Mouse (Mus musculus) cerebellum, adult 2 months (tissue): ENCODE results near the gene Sinhcaf. TPM values are rescaled to one million over a fixed set of nuclear protein-coding genes. Genes with fewer than 3 reads are reported as not detected.
"Not testable (repeated sequence)": the region's sequence is repeated elsewhere in the genome, so short reads cannot be mapped to it uniquely, and the experiment has no call there.

Source experiments
- DNase-seq, 2 experiments: peaks; one replicate each; pipeline ENCODE4 v3.0.0; 2021
- H3K27ac ChIP-seq: fragments of 200-500 bp; 2 replicates; pipeline ENCODE4 v1.5.1; 2012; ENCODE audit warnings: low read length, control low read depth, inconsistent platforms; ENCODE audit not compliant: insufficient read depth
- H3K27me3 ChIP-seq: fragments of 200-500 bp; 2 replicates; pipeline ENCODE4 v1.6.1; 2012; ENCODE audit warnings: inconsistent platforms, mild to moderate bottlenecking, low read length, moderate library complexity; ENCODE audit not compliant: control insufficient read depth, insufficient read depth
- H3K4me1 ChIP-seq: fragments of 200-500 bp; 2 replicates; pipeline ENCODE4 v1.6.1; 2011; ENCODE audit warnings: low read length; ENCODE audit not compliant: control insufficient read depth, insufficient read depth
- H3K4me3 ChIP-seq: fragments of 200-500 bp; replicated peaks from 2 replicates; pipeline ENCODE3; 2011; ENCODE audit warnings: mild to moderate bottlenecking, low read depth, low read length, control low read depth; ENCODE audit not compliant: insufficient read depth
- CTCF ChIP-seq: fragments of 200-500 bp; IDR thresholded peaks from 2 replicates; pipeline ENCODE4 v1.5.1; 2011; ENCODE audit warnings: low read depth, mild to moderate bottlenecking, control low read depth, low read length, moderate library complexity, borderline replicate concordance; ENCODE audit not compliant: insufficient read depth
- POLR2A ChIP-seq: fragments of 200-500 bp; IDR thresholded peaks from 2 replicates; pipeline ENCODE4 v1.6.1; 2011; ENCODE audit warnings: low read length, control low read depth, borderline replicate concordance; ENCODE audit not compliant: insufficient read depth
- whole genome bisulfite sequencing: fragments of 180-500 bp; shearing (Covaris S2); methylation state at CpG from one replicate; pipeline ENCODE4 v1.1.7; 2018; 5-methylcytosine and 5-hydroxymethylcytosine counted together
- polyA plus RNA-seq: library from polyadenylated mRNA; depleted of rRNA; stranded (reverse); fragments of >200 nt; gene quantifications from 2 replicates; pipeline ENCODE4 v1.2.3, GENCODE M21; 2012; rRNA removed

Sinhcaf gene
- 1.6 and 1.8 TPM in 2 replicates for polyA plus RNA-seq

DNA sequence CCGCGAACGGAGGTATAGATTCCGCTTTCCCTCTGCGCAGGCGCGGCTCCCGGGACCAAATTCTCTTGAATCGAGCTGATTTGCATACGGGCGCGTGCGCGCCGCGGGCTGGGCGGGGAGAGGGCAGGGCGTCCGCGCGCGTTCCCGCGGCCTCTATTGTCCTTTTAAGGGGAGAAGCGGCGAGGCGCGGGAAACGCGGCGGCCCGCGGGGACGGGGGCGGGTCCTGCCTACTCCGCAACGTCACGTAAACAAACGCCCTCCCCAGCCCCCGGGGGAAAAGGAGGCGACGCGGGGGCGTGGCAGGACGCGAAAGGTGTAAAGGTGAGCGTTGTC is at the start of gene Sinhcaf:
Gene Sinhcaf, minus strand, starts transcription at position 59 of the 334 bp plus-strand sequence.
- no peak within 1 kb of the TSS for H3K27ac ChIP-seq
- 0 out of 2 replicates have a peak, but pooled peaks cover 2% of the 10 kb centered on the region for H3K27me3 ChIP-seq
- DNase-seq, result peak; percentile 97
- H3K4me3 ChIP-seq, result peak within 1 kb of the TSS; percentile 72
- TF ChIP-seq POLR2A (no peak), CTCF (no peak)
- H3K4me1 ChIP-seq, result no peaks in the 10 kb centered on the region
- under 1% methylated on average over 47 of the region's 47 CpGs for WGBS

DNA sequence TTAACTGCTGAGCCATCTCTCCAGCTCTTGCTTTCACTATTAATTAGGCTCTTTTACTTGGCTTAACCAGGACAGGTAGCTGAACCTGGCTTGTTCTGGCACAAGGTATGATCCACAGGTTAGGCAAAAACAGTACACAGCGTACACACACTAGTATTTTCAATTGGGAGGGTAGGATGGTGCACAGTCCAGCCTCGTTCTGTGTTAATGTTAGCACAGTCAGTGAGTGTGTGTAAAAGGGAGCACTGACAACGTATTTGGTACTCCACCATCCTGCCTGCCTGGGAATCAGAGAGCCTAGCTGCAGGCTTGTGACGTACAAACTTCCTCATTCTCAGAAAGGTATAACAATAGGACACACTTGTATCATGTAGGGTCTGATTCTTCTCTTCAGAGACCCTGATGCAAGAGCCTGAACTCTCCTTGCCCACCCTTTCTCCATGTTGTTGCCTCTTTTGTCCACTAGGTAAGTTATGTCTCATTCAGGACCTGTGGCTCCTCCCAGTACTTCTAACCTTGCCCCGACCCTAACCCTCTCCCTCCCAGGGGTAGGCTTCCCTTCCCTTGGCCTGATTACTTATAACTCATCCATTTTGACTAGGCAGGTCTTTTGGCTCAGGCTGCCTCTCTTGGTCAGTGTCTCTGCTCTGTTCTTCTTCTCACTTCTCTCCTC is 48.2 kb upstream of the Sinhcaf start:
- DNase-seq, result no peak
- TF ChIP-seq CTCF, result no peak
- TF ChIP-seq POLR2A, result no peak
- H3K4me3 ChIP-seq, result no peak overlapping the region
- WGBS, result 73% methylated on average over 5 of the region's 5 CpGs
- no peak overlapping the region for H3K27ac ChIP-seq
- H3K4me1 ChIP-seq, result no peaks in the 10 kb centered on the region
- no peaks in the 10 kb centered on the region for H3K27me3 ChIP-seq

DNA sequence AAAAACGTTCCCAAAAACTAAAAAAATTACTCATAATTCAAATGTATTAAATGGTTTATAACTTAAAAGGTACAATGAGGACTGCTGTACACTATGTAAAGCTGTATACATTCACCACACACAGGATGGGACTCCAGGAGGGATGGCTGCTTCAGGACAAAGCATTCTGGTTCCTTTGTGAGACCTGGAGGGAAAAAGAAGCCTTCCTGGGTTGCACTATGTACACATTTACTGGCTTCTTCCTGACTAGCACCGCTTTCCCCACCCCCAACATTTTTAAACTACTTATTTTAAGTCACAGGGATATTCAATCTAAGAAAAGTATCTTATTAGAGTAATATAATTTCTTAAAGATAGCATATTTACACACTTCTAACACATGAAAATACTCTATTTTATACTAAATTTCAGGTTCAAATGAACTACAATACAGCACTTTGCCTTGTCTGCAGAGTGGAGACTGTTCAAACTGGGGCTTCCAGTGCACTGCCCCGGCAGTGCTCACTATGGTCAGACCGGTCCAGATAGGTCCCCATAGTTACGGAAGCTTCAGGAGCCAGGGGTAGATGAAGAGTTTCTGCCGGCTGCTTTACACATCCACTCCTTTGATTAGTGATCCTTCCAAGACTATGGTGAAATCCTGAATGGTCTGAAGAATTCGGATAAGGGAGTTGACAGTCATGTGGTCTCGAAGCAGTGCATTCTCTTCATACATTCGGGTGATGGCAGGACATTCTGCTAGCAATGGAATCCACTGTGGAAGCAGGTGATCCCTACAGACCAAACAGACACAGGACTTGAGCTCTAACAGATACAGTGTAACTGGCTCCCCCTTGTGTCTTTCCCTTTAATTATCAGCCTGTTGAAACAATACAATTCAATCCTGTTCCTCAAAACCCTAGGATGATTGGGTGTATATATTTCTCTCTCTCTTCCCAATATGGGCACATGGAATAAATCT is 47.1 kb upstream of the Sinhcaf start:
- Histone ChIP-seq H3K27me3 (no peaks in the 10 kb centered on the region), H3K4me3 (no peak overlapping the region), H3K27ac (no peak overlapping the region), H3K4me1 (no peaks in the 10 kb centered on the region)
- peak; percentile 27; the same call in 1 of the 2 replicates for TF ChIP-seq CTCF
- no peak for TF ChIP-seq POLR2A
- WGBS, result 29% methylated on average over 9 of the region's 9 CpGs
- DNase-seq, result peak in 1 of 2 experiments; percentile 9

DNA sequence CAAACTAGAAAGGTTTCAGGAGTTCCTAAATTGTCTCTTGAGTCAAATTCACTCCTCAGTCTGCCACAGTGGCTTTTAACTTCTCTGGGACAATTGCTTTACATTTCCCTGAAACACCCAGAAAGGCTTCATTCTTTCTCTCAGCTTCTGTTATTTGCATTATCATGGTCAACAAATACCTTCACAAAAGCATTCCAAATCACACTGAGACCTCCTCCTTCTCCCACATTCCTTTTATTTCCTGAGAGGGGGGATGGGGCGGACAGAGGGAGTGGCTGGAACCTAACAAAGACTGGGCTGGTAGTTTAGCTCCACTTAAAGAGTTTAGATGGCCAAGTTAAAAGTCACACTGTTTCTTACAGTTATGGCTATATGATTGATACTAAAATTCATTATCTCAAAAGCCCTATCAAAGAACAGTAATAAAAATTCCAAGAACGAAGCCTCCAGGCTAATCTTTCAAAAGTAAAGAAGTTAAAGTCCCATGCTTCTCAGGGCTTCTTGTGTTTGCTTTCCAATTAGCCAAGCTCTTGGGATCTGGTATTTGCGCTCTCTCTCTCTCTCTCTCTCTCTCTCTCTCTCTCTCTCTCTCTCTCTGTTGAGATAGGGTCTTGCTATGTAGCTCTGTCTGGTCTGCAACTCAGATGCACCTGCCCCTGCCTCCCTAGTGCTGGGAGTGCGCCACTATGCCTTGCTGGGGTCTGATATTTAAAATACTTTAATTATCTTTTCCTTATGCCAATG is 46.3 kb upstream of the Sinhcaf start:
- no peak for TF ChIP-seq CTCF
- TF ChIP-seq POLR2A, result no peak
- DNase-seq, result no peak
- H3K27ac ChIP-seq, result no peak overlapping the region
- WGBS, result 73% methylated on average over 4 of the region's 4 CpGs
- no peaks in the 10 kb centered on the region for H3K4me1 ChIP-seq
- no peak overlapping the region for H3K4me3 ChIP-seq
- H3K27me3 ChIP-seq, result no peaks in the 10 kb centered on the region

GRCm38 (mm10) chr6:148991660-148992372 is 45.5 kb upstream of the Sinhcaf start:
- DNase-seq, result no peak
- 50% methylated on average over 6 of the region's 6 CpGs for WGBS
- H3K27me3 ChIP-seq, result no peaks in the 10 kb centered on the region
- H3K4me1 ChIP-seq, result no peaks in the 10 kb centered on the region
- no peak overlapping the region for H3K27ac ChIP-seq
- TF ChIP-seq POLR2A (no peak), CTCF (no peak)
- no peak overlapping the region for H3K4me3 ChIP-seq

DNA sequence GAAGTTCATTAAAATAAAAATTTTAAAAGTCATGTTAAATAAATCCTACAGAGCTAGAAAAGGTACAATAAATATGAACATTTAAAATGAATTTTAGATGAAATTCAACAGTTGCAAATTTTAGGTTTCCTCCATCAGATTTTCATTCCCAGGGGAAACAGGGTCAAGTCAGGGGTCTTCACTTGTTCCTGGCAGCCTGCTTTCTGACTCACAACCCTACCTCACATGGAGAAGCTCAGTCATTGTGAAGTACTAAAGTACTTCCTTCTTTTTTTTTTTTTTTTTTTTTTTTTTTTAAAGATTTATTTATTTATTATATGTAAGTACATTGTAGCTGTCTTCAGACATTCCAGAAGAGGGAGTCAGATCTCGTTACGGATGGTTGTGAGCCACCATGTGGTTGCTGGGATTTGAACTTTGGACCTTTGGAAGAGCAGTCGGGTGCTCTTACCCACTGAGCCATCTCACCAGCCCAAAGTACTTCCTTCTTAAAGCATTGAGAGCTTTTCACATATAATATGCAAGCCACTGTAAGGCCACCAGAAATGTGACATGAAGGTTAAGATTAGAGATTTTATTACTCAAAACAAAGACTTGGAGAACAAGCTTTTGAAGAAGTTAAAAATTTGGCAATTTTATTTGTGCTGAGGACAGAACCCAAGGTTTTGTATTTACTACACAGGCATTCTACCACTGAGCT is 43.7 kb upstream of the Sinhcaf start:
- H3K4me3 ChIP-seq, H3K27me3 ChIP-seq, H3K27ac ChIP-seq, H3K4me1 ChIP-seq, DNase-seq: not testable (repeated sequence)
- 66% methylated on average over 2 of the region's 3 CpGs for WGBS

DNA sequence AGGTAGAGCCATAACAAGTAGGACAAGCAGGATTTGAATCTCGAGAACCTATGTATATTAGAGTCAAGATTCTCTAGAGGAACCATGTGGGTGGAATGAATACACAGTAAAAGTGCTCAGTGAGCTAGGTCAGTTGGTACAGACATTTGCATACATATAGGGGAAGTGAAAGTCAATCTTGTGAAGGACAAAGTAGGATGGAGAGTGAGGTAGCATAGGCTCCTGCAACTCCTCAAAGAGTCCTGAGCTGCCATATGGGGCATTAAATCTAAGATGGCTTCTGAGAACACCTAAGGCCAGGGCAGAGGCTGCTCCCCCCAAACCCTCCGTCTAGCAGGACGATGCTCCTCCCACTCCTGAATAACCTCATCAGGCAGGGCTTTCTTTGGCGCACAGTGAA is 39.7 kb upstream of the Sinhcaf start:
- no peak for DNase-seq
- WGBS, result 90% methylated on average over 4 of the region's 4 CpGs

More for the DNA sequence above, 39.7 kb upstream of the Sinhcaf start:
- Histone ChIP-seq H3K27ac (no peak overlapping the region), H3K4me3 (no peak overlapping the region), H3K4me1 (no peaks in the 10 kb centered on the region), H3K27me3 (no peaks in the 10 kb centered on the region)
- TF ChIP-seq POLR2A (no peak), CTCF (no peak)
